Mouse (Mus musculus) embryonic facial prominence, embryonic 10.5 days (tissue): Measurements from ENCODE around the gene Smad3. TPM values are rescaled to one million over a fixed set of nuclear protein-coding genes. Genes with fewer than 3 reads are reported as not detected.

Experiments used
- DNase-seq: peaks from one replicate; pipeline ENCODE4 v3.0.0-alpha.2; 2017; ENCODE audit warnings: low spot score
- H3K27ac ChIP-seq: fragments of 300-500 bp; sonication (generic); replicated peaks from 2 replicates; pipeline ENCODE4 v1.5.1; 2016; ENCODE audit warnings: mild to moderate bottlenecking
- H3K27me3 ChIP-seq: fragments of 300-500 bp; sonication (generic); replicated peaks from 2 replicates; pipeline ENCODE4 v1.6.1; 2016; ENCODE audit warnings: low read depth, mild to moderate bottlenecking; ENCODE audit not compliant: poor library complexity, severe bottlenecking
- H3K36me3 ChIP-seq: fragments of 300-500 bp; sonication (generic); replicated peaks from 2 replicates; pipeline ENCODE4 v1.6.1; 2016; ENCODE audit warnings: mild to moderate bottlenecking, moderate library complexity
- H3K4me1 ChIP-seq: fragments of 300-500 bp; sonication (generic); 2 replicates; pipeline ENCODE4 v1.6.1; 2016
- H3K4me3 ChIP-seq: fragments of 300-500 bp; sonication (generic); 2 replicates; pipeline ENCODE4 v1.5.1; 2016; ENCODE audit warnings: mild to moderate bottlenecking, moderate library complexity
- H3K9me3 ChIP-seq: fragments of 300-500 bp; sonication (generic); 2 replicates; pipeline ENCODE4 v1.6.1; 2016; ENCODE audit warnings: mild to moderate bottlenecking
- WGBS: fragments of 180-500 bp; shearing (Covaris S2); methylation state at CpG from one replicate; pipeline ENCODE4 v1.1.7; 2016; 5-methylcytosine and 5-hydroxymethylcytosine counted together
- polyA plus RNA-seq: library from polyadenylated mRNA; unstranded; fragments of >200 nt; fragmentation: Nextera tagmentation; extraction: Ambion mirVana; gene quantifications from 2 replicates; pipeline ENCODE4 v1.2.1, GENCODE M21; 2016

The Smad3 gene
- 23.4 and 25.5 TPM in 2 replicates for polyA plus RNA-seq

GRCm38 (mm10) chr9:63757865-63758440, at the start of gene Smad3:
Gene Smad3, minus strand, starts transcription at chr9:63757994.
- Histone ChIP-seq H3K4me3 (peak within 1 kb of the TSS; percentile 86), H3K9me3 (peaks cover 4% of the 10 kb centered on the region; the same call in 1 of the 2 replicates), H3K36me3 (peaks cover 4% of the 10 kb centered on the region; the same call in 1 of the 2 replicates), H3K27me3 (no peaks in the 10 kb centered on the region), H3K4me1 (peaks cover 70% of the 10 kb centered on the region), H3K27ac (peak within 1 kb of the TSS; percentile 97)
- DNase-seq: peak; percentile 95
- under 1% methylated on average over 59 of the region's 59 CpGs for WGBS

GRCm38 (mm10) chr9:63804847-63805246, 47.1 kb upstream of the Smad3 start:
- Histone ChIP-seq H3K4me3 (no peak overlapping the region), H3K27me3 (no peaks in the 10 kb centered on the region; the same call in 1 of the 2 replicates), H3K9me3 (no peaks in the 10 kb centered on the region), H3K36me3 (no peaks in the 10 kb centered on the region), H3K4me1 (peaks cover 45% of the 10 kb centered on the region), H3K27ac (no peak overlapping the region; the same call in 1 of the 2 replicates)
- 50% methylated on average over 3 of the region's 3 CpGs for WGBS
- no peak for DNase-seq

GRCm38 (mm10) chr9:63803181-63803591, 45.4 kb upstream of the Smad3 start:
- DNase-seq: peak; percentile 84
- 3% methylated on average over 8 of the region's 8 CpGs for WGBS
- no peaks in the 10 kb centered on the region; the same call in 1 of the 2 replicates for H3K27me3 ChIP-seq
- peak overlapping the region; percentile 83 for H3K27ac ChIP-seq
- peaks cover 45% of the 10 kb centered on the region for H3K4me1 ChIP-seq
- H3K9me3 ChIP-seq: no peaks in the 10 kb centered on the region
- H3K36me3 ChIP-seq: no peaks in the 10 kb centered on the region
- peak overlapping the region; percentile 34 for H3K4me3 ChIP-seq

GRCm38 (mm10) chr9:63802504-63802903, 44.7 kb upstream of the Smad3 start:
- Histone ChIP-seq H3K27ac (peak overlapping the region; percentile 83), H3K4me3 (no peak overlapping the region), H3K27me3 (no peaks in the 10 kb centered on the region; the same call in 1 of the 2 replicates), H3K36me3 (no peaks in the 10 kb centered on the region), H3K4me1 (peaks cover 43% of the 10 kb centered on the region), H3K9me3 (no peaks in the 10 kb centered on the region)
- WGBS: 86% methylated on average over 7 of the region's 7 CpGs
- DNase-seq: no peak

GRCm38 (mm10) chr9:63802080-63802479, 44.3 kb upstream of the Smad3 start:
- H3K4me1 ChIP-seq: peaks cover 42% of the 10 kb centered on the region
- no peaks in the 10 kb centered on the region; the same call in 1 of the 2 replicates for H3K27me3 ChIP-seq
- H3K9me3 ChIP-seq: no peaks in the 10 kb centered on the region
- 63% methylated on average over 5 of the region's 5 CpGs for WGBS
- H3K4me3 ChIP-seq: no peak overlapping the region
- H3K36me3 ChIP-seq: no peaks in the 10 kb centered on the region
- H3K27ac ChIP-seq: peak overlapping the region; percentile 83
- no peak for DNase-seq

- 69% methylated on average over 3 of the region's 3 CpGs for WGBS
- DNase-seq: no peak
- H3K9me3 ChIP-seq: no peaks in the 10 kb centered on the region
- no peak overlapping the region for H3K4me3 ChIP-seq
- peaks cover 38% of the 10 kb centered on the region for H3K4me1 ChIP-seq
- H3K27ac ChIP-seq: no peak overlapping the region
- no peaks in the 10 kb centered on the region for H3K36me3 ChIP-seq
- H3K27me3 ChIP-seq: 0 out of 2 replicates have a peak, but pooled peaks cover 13% of the 10 kb centered on the region
Measured at GRCm38 (mm10) chr9:63796429-63796828, 38.6 kb upstream of the Smad3 start.

- DNase-seq: no peak
- Histone ChIP-seq H3K27ac (no peak overlapping the region), H3K9me3 (no peaks in the 10 kb centered on the region), H3K4me1 (peaks cover 41% of the 10 kb centered on the region), H3K27me3 (0 out of 2 replicates have a peak, but pooled peaks cover 13% of the 10 kb centered on the region), H3K36me3 (no peaks in the 10 kb centered on the region), H3K4me3 (no peak overlapping the region)
- 80% methylated on average over 10 of the region's 10 CpGs for WGBS
Measured at GRCm38 (mm10) chr9:63793731-63794495, 36.1 kb upstream of the Smad3 start.

- no peaks in the 10 kb centered on the region for H3K36me3 ChIP-seq
- H3K4me1 ChIP-seq: peaks cover 55% of the 10 kb centered on the region
- DNase-seq: no peak
- no peaks in the 10 kb centered on the region for H3K9me3 ChIP-seq
- no peak overlapping the region for H3K4me3 ChIP-seq
- no peak overlapping the region for H3K27ac ChIP-seq
- WGBS: 80% methylated on average over 1 of the region's 1 CpGs
- H3K27me3 ChIP-seq: peaks cover 13% of the 10 kb centered on the region; the same call in 1 of the 2 replicates
Measured at GRCm38 (mm10) chr9:63791716-63792115, 33.9 kb upstream of the Smad3 start.

- Histone ChIP-seq H3K9me3 (no peaks in the 10 kb centered on the region), H3K4me1 (peaks cover 55% of the 10 kb centered on the region), H3K27ac (no peak overlapping the region), H3K4me3 (no peak overlapping the region), H3K27me3 (peaks cover 13% of the 10 kb centered on the region; the same call in 1 of the 2 replicates), H3K36me3 (no peaks in the 10 kb centered on the region)
- WGBS: 26% methylated on average over 6 of the region's 6 CpGs
- DNase-seq: no peak
Measured at GRCm38 (mm10) chr9:63791275-63791674, 33.5 kb upstream of the Smad3 start.

- H3K36me3 ChIP-seq: no peaks in the 10 kb centered on the region
- H3K4me1 ChIP-seq: peaks cover 62% of the 10 kb centered on the region
- H3K4me3 ChIP-seq: no peak overlapping the region
- WGBS: 94% methylated on average over 4 of the region's 4 CpGs
- no peaks in the 10 kb centered on the region for H3K9me3 ChIP-seq
- DNase-seq: no peak
- no peak overlapping the region for H3K27ac ChIP-seq
- H3K27me3 ChIP-seq: peaks cover 12% of the 10 kb centered on the region; the same call in 1 of the 2 replicates
Measured at GRCm38 (mm10) chr9:63790222-63790621, 32.4 kb upstream of the Smad3 start.

- H3K9me3 ChIP-seq: no peaks in the 10 kb centered on the region
- H3K36me3 ChIP-seq: no peaks in the 10 kb centered on the region
- H3K4me1 ChIP-seq: peaks cover 60% of the 10 kb centered on the region
- H3K4me3 ChIP-seq: no peak overlapping the region
- peaks cover 8% of the 10 kb centered on the region; the same call in 1 of the 2 replicates for H3K27me3 ChIP-seq
- H3K27ac ChIP-seq: no peak overlapping the region
- DNase-seq: no peak
- WGBS: 65% methylated on average over 7 of the region's 7 CpGs
Measured at GRCm38 (mm10) chr9:63789386-63789785, 31.6 kb upstream of the Smad3 start.

GRCm38 (mm10) chr9:63787606-63788005, 29.8 kb upstream of the Smad3 start:
- Histone ChIP-seq H3K4me3 (no peak overlapping the region), H3K27ac (peak overlapping the region; percentile 77), H3K27me3 (peaks cover 3% of the 10 kb centered on the region; the same call in 1 of the 2 replicates), H3K36me3 (no peaks in the 10 kb centered on the region), H3K4me1 (peaks cover 62% of the 10 kb centered on the region), H3K9me3 (no peaks in the 10 kb centered on the region)
- WGBS: 29% methylated on average over 3 of the region's 3 CpGs
- no peak for DNase-seq
